Mouse (Mus musculus) c-Kit-positive CD71-positive TER-119-positive erythroid progenitor cells, embryonic 14.5 days (primary cell): Measurements from ENCODE around the gene Cox5a.

Source experiments
- DNase-seq: peaks from one replicate; pipeline ENCODE4 v3.0.0-alpha.2; 2013; ENCODE audit warnings: low spot score

Gene Cox5a

DNA sequence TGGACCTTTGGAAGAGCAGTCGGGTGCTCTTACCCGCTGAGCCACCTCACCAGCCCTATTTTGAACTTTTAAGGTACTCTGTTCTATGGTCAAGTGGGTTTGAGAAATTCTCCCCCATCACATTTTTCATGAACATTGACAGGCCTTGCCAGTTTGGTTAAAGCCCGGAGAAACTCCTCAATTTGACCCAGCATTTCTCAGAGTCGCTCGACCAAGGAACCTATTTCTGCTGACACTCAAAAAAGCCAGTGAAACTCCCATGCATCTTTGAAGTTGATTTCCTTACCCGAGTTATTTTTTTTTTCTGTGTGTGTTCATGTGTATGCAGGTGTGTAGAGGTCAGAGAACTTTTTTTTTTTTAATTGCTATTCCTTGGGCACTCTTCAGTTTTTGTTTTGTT, 43.5 kb downstream of the Cox5a start:
- no peak for DNase-seq

DNA sequence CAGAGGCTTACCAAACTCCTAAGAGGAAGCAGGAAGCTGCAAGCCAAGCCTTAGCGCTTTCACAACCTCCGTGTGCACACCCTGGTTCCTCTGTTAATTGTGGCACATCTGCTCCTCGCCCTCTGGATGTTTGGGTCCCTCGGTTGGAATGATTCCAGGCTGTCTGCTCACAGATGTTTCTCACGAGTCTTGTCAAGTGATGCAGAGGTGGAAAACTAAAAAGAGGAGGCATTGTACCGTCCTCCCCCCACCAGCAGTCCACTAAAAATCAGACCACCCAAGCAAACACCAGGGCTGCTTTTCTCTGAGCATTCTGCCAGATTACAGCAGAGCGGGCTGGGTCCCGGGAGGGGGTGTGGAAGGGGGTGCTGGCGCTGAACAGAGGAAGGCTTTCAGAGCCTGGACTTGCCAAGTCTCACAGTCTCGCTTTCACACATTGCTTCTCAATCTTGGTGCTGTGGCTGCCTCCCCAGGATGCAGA, 44.7 kb downstream of the Cox5a start:
- no peak for DNase-seq

DNA sequence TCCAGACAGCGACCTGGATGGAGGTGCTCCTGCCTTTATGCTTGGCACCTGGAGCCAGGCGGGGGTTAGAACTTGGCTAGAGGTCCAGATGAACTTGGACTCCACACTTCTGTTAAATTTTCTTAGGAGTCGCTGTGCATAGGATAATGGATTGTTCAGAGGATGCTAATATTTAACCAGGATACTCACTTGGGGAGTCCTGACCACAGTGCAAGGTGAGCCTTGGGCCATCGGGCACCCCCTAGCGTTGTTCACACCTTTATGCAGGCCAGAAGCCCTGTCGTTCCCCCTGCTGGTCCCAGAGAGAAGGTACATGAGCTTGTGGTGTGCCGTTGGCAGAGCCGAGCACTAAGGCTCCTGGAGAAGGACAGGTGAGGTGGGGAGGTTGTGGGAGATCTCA, 45.8 kb downstream of the Cox5a start:
- no peak for DNase-seq

DNA sequence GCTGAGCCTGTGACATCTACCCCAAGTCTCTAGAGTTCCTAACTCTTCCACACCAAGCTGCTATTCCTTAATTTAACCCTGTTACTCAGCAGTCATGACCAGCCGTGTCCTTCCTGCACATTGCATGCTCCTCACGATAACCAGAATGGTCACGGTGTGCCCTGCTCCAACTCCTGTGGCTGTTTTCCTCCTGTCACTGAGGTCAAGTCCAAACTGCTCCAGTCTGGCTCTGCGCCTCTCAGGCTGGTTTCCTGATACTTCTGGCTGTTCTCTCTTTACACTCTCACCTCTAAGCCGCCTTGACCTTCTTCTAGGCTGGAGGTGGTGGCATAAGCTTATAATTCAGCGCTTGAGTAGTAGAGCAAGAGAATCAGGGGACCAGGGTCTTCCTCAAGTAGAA, 47.4 kb downstream of the Cox5a start:
- DNase-seq: no peak

DNA sequence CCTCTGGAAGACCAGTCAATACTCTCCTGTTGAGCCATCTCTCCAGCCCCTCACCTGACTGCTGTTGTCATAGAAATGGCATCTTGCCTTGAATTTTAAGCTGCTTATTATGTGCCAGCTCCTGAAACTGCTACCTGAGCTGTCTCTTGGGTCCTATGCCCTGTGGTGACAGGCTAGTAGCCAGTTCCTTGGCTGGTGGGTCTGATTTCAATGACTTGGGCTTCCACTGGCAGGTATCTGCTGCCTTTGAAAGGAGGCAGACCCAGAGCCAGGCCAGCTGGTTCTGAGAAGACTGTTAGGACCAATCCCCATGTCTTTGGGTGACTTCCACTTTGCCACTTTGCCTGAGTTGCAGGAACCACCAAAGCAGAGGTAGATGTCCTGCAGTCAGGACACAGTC, 53.3 kb downstream of the Cox5a start:
- no peak for DNase-seq

DNA sequence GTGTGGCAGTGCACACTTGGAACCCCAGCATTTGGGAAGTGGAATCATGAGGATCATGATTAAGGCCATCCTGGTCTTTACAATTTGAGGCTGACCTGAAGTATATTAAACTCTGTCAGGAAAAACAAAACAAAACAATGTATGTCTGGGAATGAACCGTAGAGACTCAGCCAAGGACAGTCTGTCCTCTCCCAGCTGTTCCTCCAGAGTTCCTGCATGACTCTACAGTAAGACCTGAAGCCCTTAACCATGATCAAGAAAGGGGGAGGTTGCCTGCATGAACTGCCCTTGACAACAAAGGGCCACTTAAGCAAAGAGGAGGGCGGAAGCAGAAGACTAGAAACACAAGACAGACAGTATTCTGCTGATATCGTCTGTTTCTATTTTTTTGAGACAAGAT, 54.5 kb downstream of the Cox5a start:
- DNase-seq: no peak

DNA sequence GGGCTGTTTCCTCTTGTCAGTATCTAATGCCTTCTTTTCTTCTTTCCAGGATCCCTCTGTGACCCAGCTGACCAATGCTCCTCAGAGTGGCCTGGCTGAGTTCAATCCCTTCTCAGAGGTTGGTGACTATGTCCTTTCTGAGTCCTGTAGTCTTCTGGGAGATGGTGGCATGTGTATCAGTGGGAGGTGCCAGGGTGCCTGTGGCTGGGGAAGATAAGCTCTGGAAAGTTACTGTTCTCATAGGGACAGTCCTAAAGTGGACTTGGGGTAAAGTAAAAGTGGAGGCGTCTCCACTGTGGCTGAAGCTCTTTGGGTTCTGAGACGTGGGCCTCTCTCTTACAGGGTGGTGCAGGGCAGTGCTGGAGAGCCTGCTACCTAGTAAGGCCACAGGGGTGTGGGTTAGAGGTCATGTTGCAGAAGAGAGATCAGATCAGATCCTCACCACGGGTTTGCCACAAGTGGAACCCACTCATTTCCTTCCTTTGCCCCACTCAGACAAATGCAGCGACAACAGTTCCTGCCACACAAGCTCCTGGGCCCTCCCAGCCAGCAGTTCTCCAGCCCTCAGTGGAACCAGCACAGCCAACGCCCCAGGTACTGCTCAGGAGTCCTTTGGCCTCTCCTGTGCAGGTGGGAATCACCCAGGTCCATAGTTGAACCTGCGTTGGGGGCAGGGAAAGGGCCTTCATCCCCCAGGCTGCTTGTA, 56.2 kb downstream of the Cox5a start:
- peak; percentile 56 for DNase-seq
